8 mouse cellular contexts compared by ENCODE assay signal in the genomic region with DNA sequence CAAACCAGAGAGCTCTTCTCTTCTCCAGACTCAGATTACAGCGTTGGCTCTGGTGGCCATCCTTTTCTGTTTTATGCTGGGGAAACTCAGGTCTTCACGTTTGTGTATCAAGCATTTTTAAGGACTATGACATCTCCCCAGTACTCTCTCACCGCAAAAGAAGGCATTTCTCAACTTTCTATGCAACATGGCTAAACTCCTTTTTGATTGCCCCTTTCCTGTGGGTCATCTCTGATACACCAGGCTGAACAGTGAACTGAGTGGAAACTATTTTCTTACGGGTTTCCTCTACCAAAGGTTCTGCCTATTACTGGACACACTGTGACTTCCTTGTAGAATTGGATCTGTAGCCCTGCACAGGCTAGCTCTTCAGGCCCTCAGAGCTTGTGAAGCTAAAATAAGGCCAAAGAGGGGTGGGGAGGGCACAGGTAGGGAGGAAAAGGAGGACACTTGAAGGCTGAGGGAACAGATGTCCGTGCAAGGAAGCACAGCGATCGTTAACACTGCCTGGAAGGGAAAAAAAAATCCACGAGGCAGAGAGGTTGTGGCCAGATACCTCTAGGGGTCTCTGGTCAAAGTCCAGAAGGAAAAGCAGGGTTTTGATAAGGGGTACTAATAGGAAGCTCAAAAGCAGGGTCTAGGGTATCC. TPM values are rescaled to one million over a fixed set of nuclear protein-coding genes. Genes with fewer than 3 reads are reported as not detected.
DNase-seq lines count a peak whose midpoint lies in the region; ATAC-seq lines count a peak whose summit lies in the region.

No protein-coding gene starts in this region.

- no peaks in the 10 kb centered on the region for H3K36me3 ChIP-seq in embryonic facial prominence, embryonic 11.5 days (replicated peaks; ENCODE audit: control insufficient read depth, insufficient read depth, low read depth, low read length)
- H3K36me3 ChIP-seq in hindbrain, embryonic 15.5 days = no peaks in the 10 kb centered on the region

- H3K4me2 ChIP-seq in embryonic facial prominence, embryonic 11.5 days (ENCODE audit: low read depth, low read length) = peak overlapping the region; percentile 45
- H3K4me2 ChIP-seq in hindbrain, embryonic 15.5 days = peak overlapping the region; percentile 88

- peak overlapping the region; percentile 96; the same call in 1 of the 2 replicates for H3K27ac ChIP-seq in embryonic facial prominence, embryonic 11.5 days (replicated peaks; ENCODE audit: low read depth, low read length)
- peak overlapping the region; percentile 98 for H3K27ac ChIP-seq in hindbrain, embryonic 15.5 days (replicated peaks)

- H3K9ac ChIP-seq in embryonic facial prominence, embryonic 11.5 days (replicated peaks; ENCODE audit: low read length) = peak overlapping the region; percentile 18
- H3K9ac ChIP-seq in hindbrain, embryonic 15.5 days = peak overlapping the region; percentile 54

- no peaks in the 10 kb centered on the region for H3K9me3 ChIP-seq in embryonic facial prominence, embryonic 11.5 days (replicated peaks; ENCODE audit: control insufficient read depth, low read length)
- H3K9me3 ChIP-seq in hindbrain, embryonic 15.5 days = no peaks in the 10 kb centered on the region

- H3K4me3 ChIP-seq in embryonic facial prominence, embryonic 11.5 days (ENCODE audit: low read depth, low read length) = peak overlapping the region; percentile 35
- H3K4me3 ChIP-seq in hindbrain, embryonic 15.5 days = peak overlapping the region; percentile 87

- H3K27me3 ChIP-seq in embryonic facial prominence, embryonic 11.5 days (ENCODE audit: control insufficient read depth, insufficient read depth, low read length) = no peaks in the 10 kb centered on the region
- no peaks in the 10 kb centered on the region for H3K27me3 ChIP-seq in hindbrain, embryonic 15.5 days

- peak; percentile 16 for DNase-seq in layer of hippocampus, adult 9-11 months
- DNase-seq in layer of hippocampus, adult 11-12 months (ENCODE audit: low spot score) = no peak
- DNase-seq in embryonic facial prominence, embryonic 11.5 days (ENCODE audit: low spot score) = no peak
- no peak for DNase-seq in ovary, adult 18-20 months (ENCODE audit: low spot score)
- DNase-seq in B cell, adult 2 months = no peak

- H3K4me1 ChIP-seq in embryonic facial prominence, embryonic 11.5 days (ENCODE audit: control insufficient read depth, insufficient read depth, low read length) = no peaks in the 10 kb centered on the region; the same call in 1 of the 2 replicates
- H3K4me1 ChIP-seq in hindbrain, embryonic 15.5 days (replicated peaks) = peaks cover 26% of the 10 kb centered on the region

- peak; percentile 0; the same call in 1 of the 2 replicates for ATAC-seq in embryonic facial prominence, embryonic 11.5 days (replicated peaks; ENCODE audit: insufficient number of reproducible peaks, low FRiP score, low TSS enrichment, low read depth)
- no peak for ATAC-seq in hindbrain, embryonic 15.5 days (ENCODE audit: low FRiP score, low read depth)
- 0 out of 2 replicates have a peak, but pooled peaks have one; percentile 1 for ATAC-seq in megakaryocyte-erythroid progenitor cell, adult 5-6 weeks (replicated peaks; ENCODE audit: low FRiP score, low TSS enrichment, poor library complexity, severe bottlenecking)
- ATAC-seq in inflammation-experienced regulatory T-cells, adult 6 months = no peak

- WGBS in embryonic facial prominence, embryonic 11.5 days = 30% methylated on average over 8 of the region's 8 CpGs
- WGBS in hindbrain, embryonic 15.5 days = 30% methylated on average over 8 of the region's 8 CpGs

RNA-seq across cellular contexts. Expression of a gene that starts 0.6 kb away (rescaled TPM):
- polyA plus RNA-seq in embryonic facial prominence, embryonic 11.5 days (2014; fragmentation: Nextera tagmentation; extraction: Ambion mirVana) = 67.9 and 73.6 TPM in 2 replicates
- 185 and 190 TPM in 2 replicates for polyA plus RNA-seq in hindbrain, embryonic 15.5 days (2015; fragmentation: Nextera tagmentation; extraction: Ambion mirVana)
- 142 and 165 TPM in 2 replicates for total RNA-seq in megakaryocyte-erythroid progenitor cell, adult 5-6 weeks (2014; fragmentation: Nextera tagmentation)
- total RNA-seq in megakaryocyte-erythroid progenitor cell, adult 5-6 weeks (2017) = 73.2 and 106 TPM in 2 replicates
- polyA plus RNA-seq in inflammation-experienced regulatory T-cells, adult 6 months (2017; shearing (Covaris generic)) = 100 to 1,000 TPM in 2 of 3 experiments, 10 to 100 TPM in 1; 85.5 to 164 (median 109) TPM

RNA-seq across cellular contexts. Expression of a gene that starts 26.2 kb away (rescaled TPM):
- 42.8 and 46.9 TPM in 2 replicates for polyA plus RNA-seq in embryonic facial prominence, embryonic 11.5 days (2014; fragmentation: Nextera tagmentation; extraction: Ambion mirVana)
- polyA plus RNA-seq in hindbrain, embryonic 15.5 days (2015; fragmentation: Nextera tagmentation; extraction: Ambion mirVana) = 29.9 and 33.8 TPM in 2 replicates
- 0.45 TPM in 1 of 2 replicates, not detected in the other for total RNA-seq in megakaryocyte-erythroid progenitor cell, adult 5-6 weeks (2014; fragmentation: Nextera tagmentation)
- not detected in 2 replicates for total RNA-seq in megakaryocyte-erythroid progenitor cell, adult 5-6 weeks (2017)
- not detected for polyA plus RNA-seq in inflammation-experienced regulatory T-cells, adult 6 months (2017; shearing (Covaris generic))

Comparison
In these comparisons a context has a peak if more than half of its experiments do, and no peak if none do; other contexts are left out.
1. ATAC-seq: peak in embryonic facial prominence, embryonic 11.5 days (single experiment) and megakaryocyte-erythroid progenitor cell, adult 5-6 weeks (single experiment); none in hindbrain, embryonic 15.5 days (single experiment) and inflammation-experienced regulatory T-cells, adult 6 months (single experiment).
2. RNA of a gene that starts 26.2 kb away (polyA plus RNA-seq): 42.8 to 46.9 TPM in embryonic facial prominence, embryonic 11.5 days and 29.9 to 33.8 TPM in hindbrain, embryonic 15.5 days; not detected in inflammation-experienced regulatory T-cells, adult 6 months; every median in the first group is over 10 times any median in the second.